9 mouse cellular contexts compared by ENCODE assay signal in the genomic region with DNA sequence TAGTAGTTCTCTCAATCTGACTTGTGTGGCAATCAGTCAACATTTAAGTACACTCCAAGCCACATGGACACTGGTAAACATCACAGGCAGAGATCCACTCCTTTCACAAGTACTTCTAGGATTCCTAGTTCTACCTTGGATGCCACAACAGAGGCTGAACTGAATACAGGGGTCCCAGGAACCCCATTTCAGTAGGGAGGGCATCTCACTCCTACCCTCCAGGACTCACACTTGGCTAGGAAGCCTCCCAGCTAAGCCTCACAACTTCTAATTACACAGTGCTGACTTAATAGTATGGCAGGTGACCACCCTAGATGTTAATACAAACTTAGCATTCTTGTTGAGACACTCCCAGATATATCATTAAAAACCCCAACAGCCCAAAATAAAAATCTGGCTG. TPM values are rescaled to one million over a fixed set of nuclear protein-coding genes. Genes with fewer than 3 reads are reported as not detected.
DNase-seq lines count a peak whose midpoint lies in the region; ATAC-seq lines count a peak whose summit lies in the region.
"Had no signal": no experiment of that assay in that cellular context is flagged by ENCODE, and none has a peak within 500 bp of the region (broad histone marks: within the 10 kb centered on the region; RNA-seq: fewer than 3 reads in every experiment).

No protein-coding gene starts in this region.

- peaks cover 22% of the 10 kb centered on the region for H3K4me1 ChIP-seq in kidney, embryonic 16.5 days (ENCODE audit: insufficient read depth, low read length)
- no peaks in the 10 kb centered on the region; the same call in 1 of the 2 replicates for H3K4me1 ChIP-seq in embryonic facial prominence, embryonic 11.5 days (ENCODE audit: control insufficient read depth, insufficient read depth, low read length)
- H3K4me1 ChIP-seq in hindbrain, embryonic 16.5 days (ENCODE audit: control insufficient read depth, insufficient read depth, low read depth, low read length) = peaks cover 24% of the 10 kb centered on the region
- peaks cover 26% of the 10 kb centered on the region for H3K4me1 ChIP-seq in midbrain, embryonic 14.5 days (ENCODE audit: control insufficient read depth, insufficient read depth, low read length)

- DNase-seq in kidney, adult 9 months = no peak
- DNase-seq in embryonic facial prominence, embryonic 11.5 days (ENCODE audit: low spot score) = no peak
- DNase-seq in midbrain, embryonic 14.5 days = no peak
- DNase-seq in frontal cortex, postnatal 14 days (ENCODE audit: low spot score in 2 of 2) = no peak

- H3K27me3 ChIP-seq in kidney, embryonic 16.5 days (ENCODE audit: insufficient read depth, low read length) = no peaks in the 10 kb centered on the region
- no peaks in the 10 kb centered on the region for H3K27me3 ChIP-seq in embryonic facial prominence, embryonic 11.5 days (ENCODE audit: control insufficient read depth, insufficient read depth, low read length)
- H3K27me3 ChIP-seq in hindbrain, embryonic 16.5 days (replicated peaks; ENCODE audit: control insufficient read depth, insufficient read depth, low read length) = no peaks in the 10 kb centered on the region
- H3K27me3 ChIP-seq in midbrain, embryonic 14.5 days (ENCODE audit: control insufficient read depth, insufficient read depth, low read length) = no peaks in the 10 kb centered on the region

- H3K36me3 ChIP-seq in kidney, embryonic 16.5 days (ENCODE audit: insufficient read depth, low read length) = peaks cover 13% of the 10 kb centered on the region; the same call in 1 of the 2 replicates
- H3K36me3 ChIP-seq in embryonic facial prominence, embryonic 11.5 days (replicated peaks; ENCODE audit: control insufficient read depth, insufficient read depth, low read depth, low read length) = no peaks in the 10 kb centered on the region; the same call in 1 of the 2 replicates
- peaks cover 3% of the 10 kb centered on the region for H3K36me3 ChIP-seq in hindbrain, embryonic 16.5 days (ENCODE audit: control insufficient read depth, insufficient read depth, low read length)
- H3K36me3 ChIP-seq in midbrain, embryonic 14.5 days (ENCODE audit: control insufficient read depth, insufficient read depth, low read length) = peaks cover 24% of the 10 kb centered on the region

- H3K9me3 ChIP-seq in kidney, embryonic 16.5 days (ENCODE audit: low read length) = no peaks in the 10 kb centered on the region
- no peaks in the 10 kb centered on the region for H3K9me3 ChIP-seq in embryonic facial prominence, embryonic 11.5 days (replicated peaks; ENCODE audit: control insufficient read depth, low read length)
- H3K9me3 ChIP-seq in hindbrain, embryonic 16.5 days (ENCODE audit: control insufficient read depth, low read length) = no peaks in the 10 kb centered on the region
- no peaks in the 10 kb centered on the region for H3K9me3 ChIP-seq in midbrain, embryonic 14.5 days (ENCODE audit: control insufficient read depth, low read length)

- H3K9ac ChIP-seq in kidney, embryonic 16.5 days (replicated peaks; ENCODE audit: low read length) = peak overlapping the region; percentile 90; the same call in 1 of the 2 replicates
- H3K9ac ChIP-seq in embryonic facial prominence, embryonic 11.5 days (replicated peaks; ENCODE audit: low read length) = no peak overlapping the region
- H3K9ac ChIP-seq in hindbrain, embryonic 16.5 days (ENCODE audit: low read depth, low read length) = no peak overlapping the region
- no peak overlapping the region for H3K9ac ChIP-seq in midbrain, embryonic 14.5 days (replicated peaks; ENCODE audit: low read length)

- no peak for ATAC-seq in kidney, embryonic 16.5 days (ENCODE audit: low FRiP score, low TSS enrichment)
- no peak for ATAC-seq in embryonic facial prominence, embryonic 11.5 days (replicated peaks; ENCODE audit: insufficient number of reproducible peaks, low FRiP score, low TSS enrichment, low read depth)
- ATAC-seq in hindbrain, embryonic 16.5 days = no peak
- ATAC-seq in midbrain, embryonic 14.5 days (ENCODE audit: low FRiP score, low TSS enrichment) = no peak
- no peak for ATAC-seq in frontal cortex, adult (ENCODE audit: low TSS enrichment)
- no peak for ATAC-seq in monocyte, adult 5-6 weeks (replicated peaks; ENCODE audit: insufficient number of reproducible peaks, low FRiP score, low TSS enrichment, poor library complexity, severe bottlenecking)

- H3K27ac ChIP-seq in kidney, embryonic 16.5 days (ENCODE audit: low read length) = no peak overlapping the region
- no peak overlapping the region for H3K27ac ChIP-seq in embryonic facial prominence, embryonic 11.5 days (replicated peaks; ENCODE audit: low read depth, low read length)
- no peak overlapping the region for H3K27ac ChIP-seq in hindbrain, embryonic 16.5 days (ENCODE audit: low read depth, low read length)
- H3K27ac ChIP-seq in midbrain, embryonic 14.5 days (replicated peaks; ENCODE audit: low read depth, low read length) = no peak overlapping the region

- peak overlapping the region; percentile 71 for H3K4me2 ChIP-seq in kidney, embryonic 16.5 days (replicated peaks; ENCODE audit: low read depth, low read length)
- H3K4me2 ChIP-seq in embryonic facial prominence, embryonic 11.5 days (ENCODE audit: low read depth, low read length) = peak overlapping the region; percentile 77
- peak overlapping the region; percentile 79 for H3K4me2 ChIP-seq in hindbrain, embryonic 16.5 days (ENCODE audit: low read length)
- peak overlapping the region; percentile 92 for H3K4me2 ChIP-seq in midbrain, embryonic 14.5 days (ENCODE audit: low read length)

- peak overlapping the region; percentile 70 for H3K4me3 ChIP-seq in kidney, embryonic 16.5 days (ENCODE audit: low read length)
- H3K4me3 ChIP-seq in embryonic facial prominence, embryonic 11.5 days (ENCODE audit: low read depth, low read length) = no peak overlapping the region; the same call in 1 of the 2 replicates
- H3K4me3 ChIP-seq in hindbrain, embryonic 16.5 days (ENCODE audit: low read length) = no peak overlapping the region
- H3K4me3 ChIP-seq in midbrain, embryonic 14.5 days (replicated peaks; ENCODE audit: low read depth, low read length) = peak overlapping the region; percentile 81

RNA-seq across cellular contexts. Expression of gene Oser1, which starts 6.7 kb away (rescaled TPM):
- 95.6 and 99.2 TPM in 2 replicates for polyA plus RNA-seq in kidney, embryonic 16.5 days (2015; fragmentation: Nextera tagmentation; extraction: Ambion mirVana)
- 105 and 106 TPM in 2 replicates for polyA plus RNA-seq in embryonic facial prominence, embryonic 11.5 days (2014; fragmentation: Nextera tagmentation; extraction: Ambion mirVana)
- polyA plus RNA-seq in hindbrain, embryonic 16.5 days (2015; fragmentation: Nextera tagmentation; extraction: Ambion mirVana) = 70.6 and 72.2 TPM in 2 replicates
- 78.5 and 84.3 TPM in 2 replicates for polyA plus RNA-seq in midbrain, embryonic 14.5 days (2014; fragmentation: Nextera tagmentation; extraction: Ambion mirVana)
- 88.1 to 169 TPM (median 163 TPM) in 3 replicates for total RNA-seq in monocyte, adult 5-6 weeks (2017)

RNA-seq across cellular contexts. Expression of gene Jph2, which starts 20.0 kb away (rescaled TPM):
- polyA plus RNA-seq in kidney, embryonic 16.5 days (2015; fragmentation: Nextera tagmentation; extraction: Ambion mirVana) = 2.8 and 3.3 TPM in 2 replicates
- 0.42 and 0.54 TPM in 2 replicates for polyA plus RNA-seq in embryonic facial prominence, embryonic 11.5 days (2014; fragmentation: Nextera tagmentation; extraction: Ambion mirVana)
- polyA plus RNA-seq in hindbrain, embryonic 16.5 days (2015; fragmentation: Nextera tagmentation; extraction: Ambion mirVana) = 1.0 TPM in 2 replicates
- 0.30 and 0.37 TPM in 2 replicates for polyA plus RNA-seq in midbrain, embryonic 14.5 days (2014; fragmentation: Nextera tagmentation; extraction: Ambion mirVana)
- not detected in 3 replicates for total RNA-seq in monocyte, adult 5-6 weeks (2017)
- total RNA-seq: common myeloid progenitor, adult 5-6 weeks had no signal

RNA-seq across cellular contexts. Expression of gene Gdap1l1, which starts 20.4 kb away (rescaled TPM):
- polyA plus RNA-seq in kidney, embryonic 16.5 days (2015; fragmentation: Nextera tagmentation; extraction: Ambion mirVana) = 0.91 and 2.2 TPM in 2 replicates
- polyA plus RNA-seq in embryonic facial prominence, embryonic 11.5 days (2014; fragmentation: Nextera tagmentation; extraction: Ambion mirVana) = 10.9 and 13.6 TPM in 2 replicates
- 139 and 147 TPM in 2 replicates for polyA plus RNA-seq in hindbrain, embryonic 16.5 days (2015; fragmentation: Nextera tagmentation; extraction: Ambion mirVana)
- 135 and 150 TPM in 2 replicates for polyA plus RNA-seq in midbrain, embryonic 14.5 days (2014; fragmentation: Nextera tagmentation; extraction: Ambion mirVana)
- total RNA-seq in monocyte, adult 5-6 weeks (2017) = not detected in 3 replicates

RNA-seq across cellular contexts. Expression of gene Fitm2, which starts 54.6 kb away (rescaled TPM):
- 11.3 and 11.7 TPM in 2 replicates for polyA plus RNA-seq in kidney, embryonic 16.5 days (2015; fragmentation: Nextera tagmentation; extraction: Ambion mirVana)
- 9.0 and 9.7 TPM in 2 replicates for polyA plus RNA-seq in embryonic facial prominence, embryonic 11.5 days (2014; fragmentation: Nextera tagmentation; extraction: Ambion mirVana)
- polyA plus RNA-seq in hindbrain, embryonic 16.5 days (2015; fragmentation: Nextera tagmentation; extraction: Ambion mirVana) = 18.0 and 18.2 TPM in 2 replicates
- polyA plus RNA-seq in midbrain, embryonic 14.5 days (2014; fragmentation: Nextera tagmentation; extraction: Ambion mirVana) = 13.0 and 13.6 TPM in 2 replicates
- 2.2 to 3.4 TPM (median 3.2 TPM) in 3 replicates for total RNA-seq in monocyte, adult 5-6 weeks (2017)

Comparison
In these comparisons a context has a peak if more than half of its experiments do, and no peak if none do; other contexts are left out.
1. H3K4me3 ChIP-seq: peak in kidney, embryonic 16.5 days (single experiment) and midbrain, embryonic 14.5 days (single experiment); none in embryonic facial prominence, embryonic 11.5 days (single experiment) and hindbrain, embryonic 16.5 days (single experiment).
2. Peak in every context shown above with its lines, with median percentiles within 50 percentile points of each other: H3K4me2 ChIP-seq.